Mouse (Mus musculus): Measurements from ENCODE around the gene Slit2. TPM values are rescaled to one million over a fixed set of nuclear protein-coding genes. Genes with fewer than 3 reads are reported as not detected.
A peak's percentile ranks its signal among the peaks of the same experiment; 100 is the strongest.

The Slit2 gene
- polyA plus RNA-seq, 1 experiment from 2014 or later = 70.5 TPM

- Histone ChIP-seq H3K4me1 (replicated peaks) (no peaks in the 10 kb centered on the region), H3K27ac (ENCODE audit: poor library complexity, severe bottlenecking) (no peak overlapping the region), H3K27me3 (replicated peaks) (no peaks in the 10 kb centered on the region), H3K4me3 (no peak overlapping the region), H3K36me3 (no peaks in the 10 kb centered on the region), H3K9ac (no peak overlapping the region), H3K4me2 (no peak overlapping the region), H3K9me3 (replicated peaks) (no peaks in the 10 kb centered on the region)
- ATAC-seq (ENCODE audit: insufficient number of reproducible peaks, low FRiP score) = no peak
- 54% methylated on average over 5 of the region's 5 CpGs for WGBS
These were observed 348.5 kb downstream of the Slit2 start for GRCm38 (mm10) chr5:48331441-48331840.

- no peaks in the 10 kb centered on the region for H3K4me1 ChIP-seq (replicated peaks)
- no peaks in the 10 kb centered on the region for H3K9me3 ChIP-seq (replicated peaks)
- ATAC-seq (ENCODE audit: insufficient number of reproducible peaks, low FRiP score) = no peak
- no peak overlapping the region for H3K4me3 ChIP-seq
- H3K9ac ChIP-seq = no peak overlapping the region
- H3K27ac ChIP-seq (ENCODE audit: poor library complexity, severe bottlenecking) = no peak overlapping the region
- H3K36me3 ChIP-seq = no peaks in the 10 kb centered on the region
- 82% methylated on average over 3 of the region's 3 CpGs for WGBS
- H3K27me3 ChIP-seq (replicated peaks) = no peaks in the 10 kb centered on the region
- H3K4me2 ChIP-seq = no peak overlapping the region
These were observed 350.5 kb downstream of the Slit2 start for GRCm38 (mm10) chr5:48333407-48333806.

- Histone ChIP-seq H3K9me3 (replicated peaks) (no peaks in the 10 kb centered on the region), H3K4me3 (no peak overlapping the region), H3K27me3 (replicated peaks) (no peaks in the 10 kb centered on the region), H3K9ac (no peak overlapping the region), H3K4me2 (no peak overlapping the region), H3K36me3 (no peaks in the 10 kb centered on the region), H3K27ac (ENCODE audit: poor library complexity, severe bottlenecking) (no peak overlapping the region), H3K4me1 (replicated peaks) (no peaks in the 10 kb centered on the region)
- ATAC-seq (ENCODE audit: insufficient number of reproducible peaks, low FRiP score) = no peak
- WGBS = 60% methylated on average over 9 of the region's 9 CpGs
These were observed 351.1 kb downstream of the Slit2 start for GRCm38 (mm10) chr5:48333884-48334513.

GRCm38 (mm10) chr5:48340808-48341433 is 358.0 kb downstream of the Slit2 start:
- 65% methylated on average over 7 of the region's 7 CpGs for WGBS
- Histone ChIP-seq H3K9me3 (replicated peaks) (no peaks in the 10 kb centered on the region), H3K4me3 (no peak overlapping the region), H3K9ac (no peak overlapping the region), H3K4me2 (no peak overlapping the region), H3K27ac (ENCODE audit: poor library complexity, severe bottlenecking) (no peak overlapping the region), H3K4me1 (replicated peaks) (no peaks in the 10 kb centered on the region), H3K27me3 (replicated peaks) (no peaks in the 10 kb centered on the region), H3K36me3 (no peaks in the 10 kb centered on the region)
- no peak for ATAC-seq (ENCODE audit: insufficient number of reproducible peaks, low FRiP score)

- Histone ChIP-seq H3K9me3 (replicated peaks) (no peaks in the 10 kb centered on the region), H3K4me3 (no peak overlapping the region), H3K27ac (ENCODE audit: poor library complexity, severe bottlenecking) (no peak overlapping the region), H3K36me3 (no peaks in the 10 kb centered on the region), H3K4me1 (replicated peaks) (no peaks in the 10 kb centered on the region), H3K9ac (no peak overlapping the region), H3K4me2 (no peak overlapping the region), H3K27me3 (replicated peaks) (0 out of 2 replicates have a peak, but pooled peaks cover 3% of the 10 kb centered on the region)
- 31% methylated on average over 5 of the region's 5 CpGs for WGBS
- ATAC-seq (ENCODE audit: insufficient number of reproducible peaks, low FRiP score) = no peak
These were observed 362.4 kb downstream of the Slit2 start for GRCm38 (mm10) chr5:48345095-48345982.

GRCm38 (mm10) chr5:48345983-48346648 is 363.2 kb downstream of the Slit2 start:
- no peak overlapping the region for H3K4me2 ChIP-seq
- no peak for ATAC-seq (ENCODE audit: insufficient number of reproducible peaks, low FRiP score)
- no peaks in the 10 kb centered on the region for H3K36me3 ChIP-seq
- 0 out of 2 replicates have a peak, but pooled peaks cover 3% of the 10 kb centered on the region for H3K27me3 ChIP-seq (replicated peaks)
- no peak overlapping the region for H3K4me3 ChIP-seq
- H3K27ac ChIP-seq (ENCODE audit: poor library complexity, severe bottlenecking) = no peak overlapping the region
- H3K9me3 ChIP-seq (replicated peaks) = no peaks in the 10 kb centered on the region
- no peaks in the 10 kb centered on the region for H3K4me1 ChIP-seq (replicated peaks)
- no peak overlapping the region for H3K9ac ChIP-seq
- WGBS = 87% methylated on average over 2 of the region's 2 CpGs

GRCm38 (mm10) chr5:48349309-48349708 is 366.4 kb downstream of the Slit2 start:
- Histone ChIP-seq H3K4me1 (replicated peaks) (no peaks in the 10 kb centered on the region), H3K36me3 (no peaks in the 10 kb centered on the region), H3K27me3 (replicated peaks) (0 out of 2 replicates have a peak, but pooled peaks cover 3% of the 10 kb centered on the region), H3K4me2 (no peak overlapping the region), H3K4me3 (no peak overlapping the region), H3K9me3 (replicated peaks) (no peaks in the 10 kb centered on the region), H3K27ac (ENCODE audit: poor library complexity, severe bottlenecking) (no peak overlapping the region), H3K9ac (no peak overlapping the region)
- WGBS = 72% methylated on average over 1 of the region's 1 CpGs
- ATAC-seq (ENCODE audit: insufficient number of reproducible peaks, low FRiP score) = no peak

Small RNA genes within 50 kb of the gene (microRNA-seq; reads per million reads assigned to microRNA genes)
- gene Mir218-1 = 26.9 reads per million, percentile 36 among the genes with 10 or more reads in this experiment

Measured in heart, embryonic 12.5 days (tissue).